Mouse (Mus musculus) v-Abl transformed pro-B cells (cell line): ENCODE measurements around the gene Nlrp6.
"Not testable (repeated sequence)": the region's sequence is repeated elsewhere in the genome, so short reads cannot be mapped to it uniquely, and the experiment has no call there.

Source experiments
- in situ Hi-C, 2 experiments: fragments of 400-800 bp; cut with MboI; formaldehyde crosslinking; loops; one replicate each; pipeline ENCODE4 v1.15.1; 2025; ENCODE audit not compliant: unreplicated experiment in 2 of 2

Gene Nlrp6

DNA sequence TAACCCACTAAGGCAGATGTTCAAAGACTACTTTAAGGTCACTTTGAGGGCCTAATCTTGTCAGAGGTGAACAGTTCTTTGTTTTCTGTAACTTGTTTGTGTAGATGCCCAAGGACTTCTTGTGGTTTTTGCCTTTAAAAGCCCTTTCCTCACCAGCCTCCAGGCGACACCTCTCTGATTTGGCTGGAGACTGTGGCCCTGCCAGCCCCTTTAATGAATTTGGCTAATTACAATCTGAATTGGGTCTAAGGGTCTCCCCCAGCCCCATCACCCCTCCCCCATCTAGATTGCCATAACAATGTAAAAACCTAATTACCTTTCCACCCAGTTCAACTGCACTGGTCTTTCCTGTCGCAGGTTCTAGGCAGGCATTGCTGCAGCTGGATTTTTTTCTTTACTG, 42.0 kb downstream of the Nlrp6 start:
- in situ Hi-C loops, result loop anchor here in 1 of 2 experiments (25.0 kb wide), 1 partner anchor 225 kb away; the partner anchor contains the start of genes Hras and Lrrc56

DNA sequence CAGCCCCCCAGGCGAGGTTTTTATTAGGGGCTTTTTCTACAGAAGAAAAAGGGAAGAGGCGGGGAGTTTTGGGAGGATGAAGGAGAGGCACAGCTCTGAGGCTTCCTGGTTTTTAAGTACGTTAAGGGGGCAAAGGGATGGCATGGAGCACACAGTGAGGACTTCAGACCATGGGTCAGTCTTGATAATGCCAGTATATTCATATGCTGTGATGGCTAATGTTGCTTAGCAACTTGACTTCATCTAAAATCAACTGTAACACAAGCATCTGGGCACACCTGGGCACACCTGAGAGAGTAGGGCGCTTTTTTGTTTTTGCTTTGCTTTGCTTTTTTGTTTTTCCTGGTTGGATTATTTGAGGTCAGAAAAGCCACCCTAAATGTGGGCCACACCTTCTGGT, 46.2 kb downstream of the Nlrp6 start, which contains the start of gene Ifitm1:
Gene Ifitm1, plus strand, starts transcription at position 301 of the 400 bp plus-strand sequence.
- in situ Hi-C loops, result loop anchor here in 1 of 2 experiments (25.0 kb wide), 1 partner anchor 220 kb away; the partner anchor contains the start of genes Hras and Lrrc56

- in situ Hi-C loops, result loop anchor here in 1 of 2 experiments (25.0 kb wide), 1 partner anchor 219 kb away; the partner anchor contains the start of genes Hras and Lrrc56
Observed at GRCm38 (mm10) chr7:140967862-140968591, 47.3 kb downstream of the Nlrp6 start.

GRCm38 (mm10) chr7:140968710-140969109, 48.0 kb downstream of the Nlrp6 start:
- in situ Hi-C loops, result loop anchor here in 1 of 2 experiments (25.0 kb wide), 1 partner anchor 219 kb away; the partner anchor contains the start of genes Hras and Lrrc56

- in situ Hi-C loops, result loop anchor here in 1 of 2 experiments (25.0 kb wide), 1 partner anchor 216 kb away; the partner anchor contains the start of genes Hras and Lrrc56
Observed at GRCm38 (mm10) chr7:140970931-140971330, 50.2 kb downstream of the Nlrp6 start.

DNA sequence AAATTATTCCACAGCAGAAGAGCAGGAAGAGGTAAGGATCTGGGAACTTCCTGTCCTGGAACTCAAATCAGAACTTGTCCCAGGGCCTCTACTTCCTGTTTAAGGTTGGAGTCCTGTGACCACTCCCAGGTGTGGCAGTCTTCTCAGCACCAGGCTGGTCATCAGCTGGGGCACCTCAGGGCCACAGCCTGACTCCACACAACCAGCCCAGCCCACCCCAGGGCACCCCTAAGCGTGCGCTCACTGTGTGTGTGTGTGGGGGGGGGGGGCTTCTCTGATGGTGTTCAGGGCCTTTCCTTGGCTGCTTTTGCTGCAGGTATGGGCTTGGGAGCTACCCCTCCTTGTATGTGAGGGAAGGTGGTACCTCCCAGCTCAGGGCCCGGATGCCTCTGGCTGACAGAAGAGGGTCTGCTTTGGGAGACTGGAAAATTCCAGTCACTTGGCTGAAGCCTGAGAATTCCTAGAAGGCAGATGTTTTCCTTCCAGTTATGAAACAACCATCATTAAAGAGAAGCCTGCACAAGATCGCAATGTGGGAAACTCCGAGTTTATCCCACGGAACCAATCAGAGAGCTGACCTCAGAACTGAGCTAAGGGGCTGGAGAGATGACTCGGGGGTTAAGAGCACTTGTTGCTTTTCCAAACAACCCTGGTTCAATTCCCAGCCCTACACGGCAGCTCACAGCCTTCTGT, 50.9 kb downstream of the Nlrp6 start:
- in situ Hi-C loops, result loop anchor here in 1 of 2 experiments (25.0 kb wide), 1 partner anchor 216 kb away; the partner anchor contains the start of genes Hras and Lrrc56

- in situ Hi-C loops, result loop anchor here in 1 of 2 experiments (25.0 kb wide), 1 partner anchor 214 kb away; the partner anchor contains the start of genes Hras and Lrrc56
Observed at GRCm38 (mm10) chr7:140973396-140974165, 52.9 kb downstream of the Nlrp6 start.

DNA sequence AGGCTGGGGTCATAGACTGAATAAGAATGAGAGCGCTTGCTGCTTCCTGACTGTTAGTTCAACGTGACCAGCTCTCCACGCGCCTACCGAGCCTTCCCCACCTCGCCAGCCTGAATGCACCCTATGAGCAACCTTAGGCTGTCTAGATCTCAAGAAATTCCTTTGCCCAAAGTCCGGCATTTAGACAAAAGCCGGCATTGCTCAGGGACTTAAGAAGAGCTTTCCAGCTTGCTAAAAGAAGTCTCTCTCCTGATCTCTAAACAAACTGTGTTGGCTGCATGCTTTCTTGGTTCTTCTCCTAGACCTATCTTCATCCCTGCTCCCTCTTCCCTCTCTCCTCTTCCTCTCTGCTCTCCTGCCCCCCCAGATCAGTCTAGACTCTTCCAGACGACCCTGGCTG, 54.2 kb downstream of the Nlrp6 start:
- in situ Hi-C loops, result loop anchor here in 1 of 2 experiments (25.0 kb wide), 1 partner anchor 212 kb away; the partner anchor contains the start of genes Hras and Lrrc56

GRCm38 (mm10) chr7:140975465-140975864, 54.8 kb downstream of the Nlrp6 start:
- in situ Hi-C loops, result no loop called here

DNA sequence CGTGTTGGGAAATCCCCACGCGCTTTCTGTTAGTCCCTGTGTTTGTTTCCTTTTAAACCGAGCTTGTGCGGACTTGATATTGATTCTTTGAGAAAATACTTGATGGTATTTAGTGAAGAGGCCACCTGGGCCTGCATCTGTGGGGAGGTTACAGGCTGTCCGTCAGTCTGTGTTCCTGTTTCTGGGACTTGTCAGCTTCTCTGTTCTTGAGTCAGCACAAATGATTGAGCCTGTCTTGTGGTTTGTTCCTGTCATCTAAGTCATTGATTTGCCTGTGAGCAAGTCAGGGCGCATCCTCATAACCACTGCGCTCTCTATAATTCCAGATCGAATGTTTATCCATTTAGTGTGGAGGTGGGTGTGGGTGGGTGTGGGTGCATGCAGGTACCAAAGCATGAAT, 56.0 kb downstream of the Nlrp6 start:
- in situ Hi-C loops, result not testable (repeated sequence)
